Mouse (Mus musculus): ENCODE results near the gene Ccdc134. TPM values are rescaled to one million over a fixed set of nuclear protein-coding genes. Genes with fewer than 3 reads are reported as not detected.

The Ccdc134 gene
- total and polyA plus RNA-seq, 3 experiments, result 17.5 to 19.7 TPM; not detected in 1

GRCm38 (mm10) chr15:82184656-82185055 is 56.9 kb downstream of the Ccdc134 start:
- Histone ChIP-seq H3K79me2 (ENCODE audit: control insufficient read depth, insufficient read depth, low read length, poor library complexity) (no peaks in the 10 kb centered on the region), H3K27ac (ENCODE audit: control insufficient read depth, low read depth, low read length) (no peak overlapping the region), H3K27me3 (ENCODE audit: control insufficient read depth in 1 of 2, insufficient read depth in 2 of 2, low read length in 2 of 2) (no peaks in the 10 kb centered on the region), H3K4me1 (ENCODE audit: control insufficient read depth in 1 of 2, insufficient read depth in 2 of 2, low read length in 2 of 2) (0 out of 4 replicates have a peak, but pooled peaks cover 0 to 3% of the 10 kb centered on the region in 2 experiments), H3K4me3 (ENCODE audit: control insufficient read depth in 1 of 2, insufficient read depth in 1 of 2, low read depth in 2 of 2, low read length in 2 of 2) (no peak overlapping the region), H3K9me3 (replicated peaks; ENCODE audit: insufficient read depth, low read length) (no peaks in the 10 kb centered on the region), H3K36me3 (ENCODE audit: control insufficient read depth in 1 of 2, insufficient read depth in 2 of 2, low read length in 2 of 2) (peaks cover 0 to 13% of the 10 kb centered on the region in 2 experiments; a peak in 3 of 4 replicates), H3K9ac (ENCODE audit: control insufficient read depth, low read depth, low read length, poor library complexity, severe bottlenecking) (no peak overlapping the region)
- DNase-seq (ENCODE audit: low read depth, low spot score), result no peak
- TF ChIP-seq TCF12 (IDR thresholded peaks at IDR 0.05; ENCODE audit: low read depth, low read length), result no peak
- no peak for TF ChIP-seq ZKSCAN1 (IDR thresholded peaks at IDR 0.05; ENCODE audit: low read depth, low read length)
- no peak for TF ChIP-seq NRF1 (IDR thresholded peaks at IDR 0.05; ENCODE audit: insufficient read depth, low read depth, low read length, poor library complexity, severe bottlenecking)
- TF ChIP-seq CHD1 (IDR thresholded peaks at IDR 0.05; ENCODE audit: low read depth, low read length), result no peak
- no peak for TF ChIP-seq HCFC1 (IDR thresholded peaks at IDR 0.05; ENCODE audit: low read depth, low read length)

- Histone ChIP-seq H3K4me3 (ENCODE audit: control insufficient read depth in 1 of 2, insufficient read depth in 1 of 2, low read depth in 2 of 2, low read length in 2 of 2) (no peak overlapping the region), H3K4me1 (ENCODE audit: control insufficient read depth in 1 of 2, insufficient read depth in 2 of 2, low read length in 2 of 2) (0 out of 4 replicates have a peak, but pooled peaks cover 0 to 3% of the 10 kb centered on the region in 2 experiments), H3K9ac (ENCODE audit: control insufficient read depth, low read depth, low read length, poor library complexity, severe bottlenecking) (no peak overlapping the region), H3K79me2 (ENCODE audit: control insufficient read depth, insufficient read depth, low read length, poor library complexity) (no peaks in the 10 kb centered on the region), H3K27ac (ENCODE audit: control insufficient read depth, low read depth, low read length) (no peak overlapping the region), H3K27me3 (ENCODE audit: control insufficient read depth in 1 of 2, insufficient read depth in 2 of 2, low read length in 2 of 2) (no peaks in the 10 kb centered on the region), H3K9me3 (replicated peaks; ENCODE audit: insufficient read depth, low read length) (no peaks in the 10 kb centered on the region), H3K36me3 (ENCODE audit: control insufficient read depth in 1 of 2, insufficient read depth in 2 of 2, low read length in 2 of 2) (peaks cover 0 to 11% of the 10 kb centered on the region in 2 experiments; a peak in 3 of 4 replicates)
- DNase-seq (ENCODE audit: low read depth, low spot score), result no peak
- no peak for TF ChIP-seq USF2 (IDR thresholded peaks at IDR 0.05; ENCODE audit: borderline replicate concordance in 1 of 2, insufficient read depth in 1 of 2, low read depth in 1 of 2, low read length in 2 of 2)
- TF ChIP-seq TAL1 (IDR thresholded peaks at IDR 0.05; ENCODE audit: low read length), result no peak
- TF ChIP-seq USF1 (IDR thresholded peaks at IDR 0.05; ENCODE audit: low read depth, low read length), result no peak
These were observed 57.5 kb downstream of the Ccdc134 start for GRCm38 (mm10) chr15:82185062-82185783.

GRCm38 (mm10) chr15:82186131-82186530 is 58.4 kb downstream of the Ccdc134 start:
- TF ChIP-seq RAD21 (IDR thresholded peaks at IDR 0.05; ENCODE audit: low read depth, low read length), result no peak
- TF ChIP-seq ZMIZ1 (IDR thresholded peaks at IDR 0.05; ENCODE audit: low read depth, low read length), result no peak
- TF ChIP-seq JUND (IDR thresholded peaks at IDR 0.05; ENCODE audit: low read depth, low read length), result no peak
- TF ChIP-seq MYC (IDR thresholded peaks at IDR 0.05; ENCODE audit: low read depth, low read length), result no peak
- no peak for TF ChIP-seq GABPA (IDR thresholded peaks at IDR 0.05; ENCODE audit: low read depth, low read length)
- no peak for TF ChIP-seq ZKSCAN1 (IDR thresholded peaks at IDR 0.05; ENCODE audit: low read depth, low read length)
- no peak for TF ChIP-seq ZC3H11A (IDR thresholded peaks at IDR 0.05; ENCODE audit: low read depth, low read length)
- no peak for TF ChIP-seq CTCF (IDR thresholded peaks at IDR 0.05 in 2 of 3, conservative IDR thresholded peaks at IDR 0.05 in 1 of 3; ENCODE audit: control insufficient read depth in 1 of 3, insufficient read depth in 1 of 3, low read depth in 2 of 3, low read length in 3 of 3, poor library complexity in 1 of 3, severe bottlenecking in 1 of 3)
- no peak for TF ChIP-seq ETS1 (IDR thresholded peaks at IDR 0.05; ENCODE audit: low read depth, low read length)
- TF ChIP-seq MXI1 (IDR thresholded peaks at IDR 0.05; ENCODE audit: low read depth, low read length), result no peak
- Histone ChIP-seq H3K9ac (ENCODE audit: control insufficient read depth, low read depth, low read length, poor library complexity, severe bottlenecking) (no peak overlapping the region), H3K27ac (ENCODE audit: control insufficient read depth, low read depth, low read length) (no peak overlapping the region), H3K4me1 (ENCODE audit: control insufficient read depth in 1 of 2, insufficient read depth in 2 of 2, low read length in 2 of 2) (0 out of 4 replicates have a peak, but pooled peaks cover 0 to 3% of the 10 kb centered on the region in 2 experiments), H3K9me3 (replicated peaks; ENCODE audit: insufficient read depth, low read length) (no peaks in the 10 kb centered on the region), H3K79me2 (ENCODE audit: control insufficient read depth, insufficient read depth, low read length, poor library complexity) (no peaks in the 10 kb centered on the region), H3K4me3 (ENCODE audit: control insufficient read depth in 1 of 2, insufficient read depth in 1 of 2, low read depth in 2 of 2, low read length in 2 of 2) (no peak overlapping the region), H3K36me3 (ENCODE audit: control insufficient read depth in 1 of 2, insufficient read depth in 2 of 2, low read length in 2 of 2) (peaks cover 0 to 7% of the 10 kb centered on the region in 2 experiments; a peak in 3 of 4 replicates), H3K27me3 (ENCODE audit: control insufficient read depth in 1 of 2, insufficient read depth in 2 of 2, low read length in 2 of 2) (no peaks in the 10 kb centered on the region)
- no peak for DNase-seq (ENCODE audit: low read depth, low spot score)
